Mouse (Mus musculus): ENCODE results near the gene Zfr.

DNA sequence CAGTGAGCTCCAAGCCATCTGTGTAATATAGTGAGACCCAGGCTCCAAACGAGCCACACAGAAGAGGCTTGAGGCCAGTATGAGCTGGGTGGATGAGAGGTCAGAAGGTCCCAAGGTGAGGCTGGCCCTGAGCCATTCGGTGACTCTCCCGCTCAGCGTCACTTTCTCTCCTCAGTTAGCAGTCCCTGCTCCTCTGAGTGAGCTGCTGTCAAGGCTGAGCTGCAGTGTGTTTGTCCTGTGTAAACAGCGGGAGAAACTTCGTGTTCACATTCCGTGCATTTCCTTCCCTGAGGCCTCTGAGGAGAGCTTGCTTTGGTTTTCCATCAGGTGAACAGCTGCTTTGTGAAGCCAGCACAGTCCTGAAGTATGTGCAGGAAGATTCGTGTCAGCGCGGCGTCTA lies 114.8 kb downstream of the Zfr start:
- TF ChIP-seq CTCF (IDR thresholded peaks at IDR 0.05; ENCODE audit: low read depth, low read length) (no peak), POLR2A (IDR thresholded peaks at IDR 0.05; ENCODE audit: insufficient read depth, low read length) (no peak), EP300 (IDR thresholded peaks at IDR 0.05; ENCODE audit: insufficient read depth, low read depth, low read length) (no peak)
